Mouse (Mus musculus) midbrain, embryonic 13.5 days (tissue): ENCODE results near the gene Slc25a5. TPM values are rescaled to one million over a fixed set of nuclear protein-coding genes. Genes with fewer than 3 reads are reported as not detected.

Experiments
- ATAC-seq: fragments of 200-750 bp; cut with Nextera tagmentation; 2 replicates; pipeline ENCODE4 v1.8.0; 2017; ENCODE audit warnings: mild to moderate bottlenecking, moderate TSS enrichment, moderate library complexity
- H3K27ac ChIP-seq: fragments of 300-500 bp; sonication (generic); 2 replicates; pipeline ENCODE4 v1.5.1; 2015; ENCODE audit warnings: inconsistent platforms, mild to moderate bottlenecking, moderate library complexity
- H3K27me3 ChIP-seq: fragments of 300-500 bp; sonication (generic); 2 replicates; pipeline ENCODE4 v1.6.1; 2015; ENCODE audit warnings: mild to moderate bottlenecking, inconsistent platforms
- H3K36me3 ChIP-seq: fragments of 300-500 bp; sonication (generic); 2 replicates; pipeline ENCODE4 v1.6.1; 2015; ENCODE audit warnings: mild to moderate bottlenecking, inconsistent platforms
- H3K4me1 ChIP-seq: fragments of 300-500 bp; sonication (generic); replicated peaks from 2 replicates; pipeline ENCODE4 v1.6.1; 2015; ENCODE audit warnings: inconsistent platforms
- H3K4me2 ChIP-seq: fragments of 300-500 bp; sonication (generic); replicated peaks from 2 replicates; pipeline ENCODE4 v1.6.1; 2015; ENCODE audit warnings: moderate library complexity, mild to moderate bottlenecking, inconsistent platforms
- H3K4me3 ChIP-seq: fragments of 300-500 bp; sonication (generic); replicated peaks from 2 replicates; pipeline ENCODE4 v1.5.1; 2015; ENCODE audit warnings: mild to moderate bottlenecking, inconsistent platforms
- H3K9ac ChIP-seq: fragments of 300-500 bp; sonication (generic); replicated peaks from 2 replicates; pipeline ENCODE4 v1.6.1; 2015; ENCODE audit warnings: mild to moderate bottlenecking, inconsistent platforms
- H3K9me3 ChIP-seq: fragments of 300-500 bp; sonication (generic); 2 replicates; pipeline ENCODE4 v1.6.1; 2016; ENCODE audit warnings: mild to moderate bottlenecking, inconsistent platforms
- WGBS: fragments of 180-500 bp; shearing (Covaris S2); methylation state at CpG from one replicate; pipeline ENCODE4 v1.1.7; 2015; 5-methylcytosine and 5-hydroxymethylcytosine counted together
- polyA plus RNA-seq: library from polyadenylated mRNA; unstranded; fragments of >200 nt; fragmentation: Nextera tagmentation; extraction: Ambion mirVana; gene quantifications from 2 replicates; pipeline ENCODE4 v1.2.1, GENCODE M21; 2015

Gene Slc25a5
- polyA plus RNA-seq, 1 experiment from 2014 or later, result 594 TPM

DNA sequence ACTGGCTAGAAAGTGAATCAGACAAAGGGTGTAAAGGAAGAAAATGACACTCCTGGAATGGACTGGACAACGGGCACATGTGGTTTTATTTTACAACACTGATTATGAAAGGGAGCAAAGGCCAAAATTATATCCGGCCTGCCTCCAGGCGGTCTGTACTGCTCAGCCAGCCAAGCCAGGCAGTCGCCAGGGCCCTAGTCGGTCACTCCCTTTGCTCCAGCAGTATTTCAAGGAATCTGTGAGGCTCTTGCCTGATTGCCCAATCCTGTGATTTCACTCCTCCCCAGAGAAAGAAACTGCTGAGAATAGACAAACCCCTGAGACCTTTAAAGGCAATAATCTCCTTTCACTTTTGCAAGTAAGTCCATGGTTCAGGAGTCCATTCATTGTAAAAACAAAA is 8.7 kb downstream of the Slc25a5 start:
- Histone ChIP-seq H3K27ac (no peak overlapping the region), H3K4me1 (peaks cover 6% of the 10 kb centered on the region), H3K9me3 (no peaks in the 10 kb centered on the region), H3K36me3 (no peaks in the 10 kb centered on the region), H3K27me3 (no peaks in the 10 kb centered on the region), H3K4me3 (no peak overlapping the region), H3K9ac (no peak overlapping the region), H3K4me2 (no peak overlapping the region)
- 71% methylated on average over 5 of the region's 5 CpGs for WGBS
- ATAC-seq, result no peak

DNA sequence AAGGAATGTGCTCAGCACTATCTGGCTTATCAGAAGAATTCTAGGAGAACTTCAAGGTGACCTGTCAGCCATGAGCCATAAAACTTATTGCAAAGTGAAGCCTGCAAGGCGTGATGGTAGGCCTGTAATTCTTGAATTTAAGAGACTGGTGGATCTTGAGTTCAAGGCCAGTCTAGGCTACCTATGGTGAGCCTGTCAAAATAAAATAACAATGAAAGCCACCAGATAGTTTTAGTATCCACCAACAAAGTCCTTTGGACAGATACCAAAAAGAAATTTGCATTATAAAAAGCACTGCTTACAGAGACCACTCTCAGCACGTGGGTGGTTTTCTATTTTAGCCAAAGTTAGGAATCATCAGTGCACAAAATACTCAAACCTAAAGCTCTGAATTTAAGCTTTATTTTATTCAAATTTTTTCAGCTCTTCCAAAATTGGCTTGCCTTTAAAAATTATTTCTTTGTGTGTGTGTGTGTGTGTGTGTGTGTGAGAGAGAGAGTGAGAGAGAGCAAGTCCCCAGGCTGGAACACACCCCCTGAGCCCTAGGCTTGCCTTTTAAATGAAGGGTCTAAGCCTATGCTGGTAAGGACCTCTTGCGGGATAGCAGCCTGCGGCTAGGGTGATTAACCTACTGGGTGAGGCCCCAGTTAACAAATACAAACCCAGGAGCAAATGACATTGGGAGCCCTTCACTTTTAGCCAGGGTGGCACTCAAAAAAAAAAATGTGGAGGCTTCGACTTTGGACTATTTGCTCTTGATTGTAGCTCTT is 10.2 kb downstream of the Slc25a5 start:
- no peaks in the 10 kb centered on the region for H3K9me3 ChIP-seq
- H3K4me2 ChIP-seq, result no peak overlapping the region
- H3K36me3 ChIP-seq, result no peaks in the 10 kb centered on the region
- H3K9ac ChIP-seq, result no peak overlapping the region
- 44% methylated on average over 5 of the region's 5 CpGs for WGBS
- no peak for ATAC-seq
- no peak overlapping the region for H3K27ac ChIP-seq
- H3K27me3 ChIP-seq, result no peaks in the 10 kb centered on the region
- peaks cover 6% of the 10 kb centered on the region for H3K4me1 ChIP-seq
- no peak overlapping the region for H3K4me3 ChIP-seq

DNA sequence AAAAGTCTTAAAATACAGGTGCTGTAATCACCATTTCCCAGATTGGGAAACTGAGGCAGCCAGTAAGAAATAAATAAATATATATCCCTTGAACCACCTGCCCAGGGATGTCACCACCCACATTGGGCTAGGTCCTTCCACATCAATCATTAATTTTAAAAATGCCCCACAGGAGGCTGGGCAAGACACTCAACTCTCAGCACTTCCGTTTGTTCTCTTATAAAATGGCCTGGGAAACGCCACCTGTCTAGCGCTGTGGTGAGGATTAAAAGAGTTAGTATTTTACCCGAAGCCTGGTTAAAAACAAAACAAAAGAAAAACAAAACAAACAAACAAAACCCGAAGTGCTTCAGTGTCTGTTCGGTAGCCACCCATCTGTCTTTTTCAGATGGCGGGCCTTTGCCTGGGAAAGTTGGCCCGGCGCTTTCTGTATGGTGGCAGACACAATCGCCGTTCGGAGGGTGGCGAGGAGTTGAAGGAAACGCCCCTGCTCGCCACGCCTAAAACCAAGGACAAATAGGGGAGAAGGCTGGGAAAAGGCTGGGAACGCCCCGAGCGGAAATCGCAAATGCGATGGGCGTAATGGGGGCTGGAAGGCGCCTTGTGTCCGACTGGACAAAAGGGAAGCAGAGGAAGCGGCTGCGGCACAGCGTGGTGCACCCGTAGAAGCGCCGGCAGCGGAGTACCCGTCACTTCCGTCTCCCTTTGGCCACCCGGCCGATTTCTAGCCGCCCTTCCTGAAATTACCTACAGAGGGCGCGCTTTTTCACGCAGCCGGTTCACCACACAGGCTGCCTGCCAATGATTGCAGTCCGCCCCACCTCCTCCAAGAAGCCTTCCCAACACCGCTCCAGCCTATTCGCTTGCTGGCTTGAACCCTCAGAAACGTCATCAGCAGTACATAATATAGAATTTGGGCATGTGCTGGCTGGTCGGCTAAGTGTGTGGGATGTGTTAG is 12.2 kb downstream of the Slc25a5 start:
- H3K9ac ChIP-seq, result peak overlapping the region; percentile 34; the same call in 1 of the 2 replicates
- 15% methylated on average over 45 of the region's 45 CpGs for WGBS
- H3K9me3 ChIP-seq, result no peaks in the 10 kb centered on the region
- ATAC-seq, result peak; percentile 93
- peak overlapping the region; percentile 32 for H3K4me3 ChIP-seq
- H3K27ac ChIP-seq, result peak overlapping the region; percentile 78
- peak overlapping the region; percentile 51 for H3K4me2 ChIP-seq
- no peaks in the 10 kb centered on the region for H3K27me3 ChIP-seq
- peaks cover 6% of the 10 kb centered on the region for H3K4me1 ChIP-seq
- H3K36me3 ChIP-seq, result no peaks in the 10 kb centered on the region

DNA sequence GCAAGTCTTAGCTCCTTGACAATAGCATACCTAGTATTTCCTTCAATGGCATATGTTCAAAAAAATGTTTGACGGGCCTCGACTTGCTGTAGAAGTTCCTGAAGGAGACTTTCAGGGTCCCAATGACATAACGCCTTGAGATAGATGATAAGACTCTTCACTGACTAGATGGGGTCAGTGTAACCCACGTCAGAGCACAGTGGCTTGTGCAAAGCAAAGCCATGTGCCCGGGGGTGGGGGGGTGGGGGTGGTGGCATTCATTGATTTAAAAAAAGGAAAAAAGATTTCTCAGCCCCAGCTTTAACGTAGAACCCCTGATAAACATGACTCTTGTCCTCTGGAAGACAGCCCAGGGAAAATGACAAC is 12.8 kb downstream of the Slc25a5 start:
- H3K4me2 ChIP-seq, result peak overlapping the region; percentile 51
- H3K36me3 ChIP-seq, result no peaks in the 10 kb centered on the region
- peak overlapping the region; percentile 78 for H3K27ac ChIP-seq
- H3K4me3 ChIP-seq, result peak overlapping the region; percentile 32
- H3K27me3 ChIP-seq, result no peaks in the 10 kb centered on the region
- H3K4me1 ChIP-seq, result peaks cover 6% of the 10 kb centered on the region
- no peaks in the 10 kb centered on the region for H3K9me3 ChIP-seq
- no peak overlapping the region for H3K9ac ChIP-seq
- peak; percentile 62 for ATAC-seq
- WGBS, result 79% methylated on average over 6 of the region's 6 CpGs

DNA sequence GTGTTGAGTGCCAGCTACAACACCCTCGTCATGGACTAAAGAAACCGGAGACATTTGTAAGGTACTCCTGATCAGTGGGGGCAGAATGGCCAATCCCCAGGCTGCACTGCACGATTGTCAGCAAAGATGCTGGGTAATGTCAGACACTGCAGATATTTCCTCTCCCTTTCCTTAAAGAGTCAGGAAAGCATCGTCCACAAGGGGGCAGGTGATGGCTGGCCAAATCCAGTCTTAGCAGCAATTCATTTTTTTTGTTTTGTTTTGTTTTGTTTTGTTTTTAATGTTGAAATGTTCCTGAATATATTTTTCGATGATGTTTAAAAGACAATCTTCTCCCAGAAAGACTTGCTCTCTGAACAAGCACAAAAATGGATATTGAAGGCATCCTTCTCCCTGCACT is 15.9 kb downstream of the Slc25a5 start:
- H3K4me3 ChIP-seq, result no peak overlapping the region
- no peaks in the 10 kb centered on the region for H3K27me3 ChIP-seq
- 47% methylated on average over 5 of the region's 5 CpGs for WGBS
- H3K36me3 ChIP-seq, result no peaks in the 10 kb centered on the region
- H3K9ac ChIP-seq, result no peak overlapping the region
- H3K4me2 ChIP-seq, result no peak overlapping the region
- no peak for ATAC-seq
- H3K4me1 ChIP-seq, result peaks cover 9% of the 10 kb centered on the region
- H3K27ac ChIP-seq, result no peak overlapping the region
- H3K9me3 ChIP-seq, result no peaks in the 10 kb centered on the region

DNA sequence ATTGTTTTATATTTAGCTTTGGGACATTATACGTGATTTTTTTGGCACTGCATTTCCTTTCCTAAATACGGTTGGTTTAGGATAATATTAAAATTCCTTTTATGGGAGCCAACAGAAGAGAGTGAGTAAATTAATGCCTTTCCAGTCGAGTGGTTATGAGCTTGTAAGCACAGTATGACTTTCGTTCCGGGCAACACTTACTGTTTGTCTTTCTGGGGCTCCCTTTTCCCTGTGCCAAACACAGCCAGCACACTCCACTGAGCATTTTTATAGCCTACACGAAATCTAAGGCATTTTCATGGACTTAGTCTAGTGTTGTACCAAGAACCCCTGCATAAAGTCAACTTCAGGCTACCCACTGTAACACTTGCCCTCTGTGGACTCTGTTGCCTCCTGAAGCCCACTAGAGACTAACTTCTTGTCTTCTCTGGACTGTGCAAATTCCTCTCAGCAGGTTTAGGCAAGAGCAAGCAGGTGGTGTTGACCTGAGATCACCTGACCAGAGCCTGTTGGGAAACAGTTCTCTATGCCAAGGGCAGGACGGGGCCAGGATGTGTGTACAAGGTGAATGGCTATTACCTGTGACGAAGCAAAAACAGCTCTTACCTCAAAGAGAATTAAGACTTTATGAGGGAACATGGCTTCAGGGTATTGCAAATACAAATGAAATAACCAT is 18.8 kb downstream of the Slc25a5 start:
- H3K27me3 ChIP-seq, result no peaks in the 10 kb centered on the region

DNA sequence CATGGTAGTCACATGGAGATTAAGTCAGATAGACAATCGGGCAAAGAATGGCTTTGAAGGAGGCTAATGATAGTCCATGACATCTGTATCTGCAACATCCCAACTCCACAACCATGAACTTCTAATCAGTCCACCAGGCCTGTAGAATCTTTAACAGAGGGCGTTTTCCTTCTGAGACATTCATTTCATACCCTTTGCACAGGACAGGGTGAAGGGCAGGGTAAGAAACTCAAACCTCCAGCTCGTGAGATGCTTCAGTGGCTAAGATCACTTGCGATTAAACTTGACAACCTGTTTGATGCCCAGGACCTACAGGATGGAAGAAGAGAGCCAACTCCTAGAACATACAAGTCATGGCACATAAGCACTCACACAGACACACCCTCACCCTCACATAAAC is 19.6 kb downstream of the Slc25a5 start:
- 85% methylated on average over 4 of the region's 4 CpGs for WGBS
- ATAC-seq, result no peak

More for the DNA sequence above, 18.8 kb downstream of the Slc25a5 start:
- no peak overlapping the region for H3K4me2 ChIP-seq
- no peak overlapping the region for H3K9ac ChIP-seq
- H3K9me3 ChIP-seq, result no peaks in the 10 kb centered on the region
- H3K27ac ChIP-seq, result no peak overlapping the region
- no peak for ATAC-seq
- H3K36me3 ChIP-seq, result no peaks in the 10 kb centered on the region
- H3K4me3 ChIP-seq, result no peak overlapping the region
- peaks cover 12% of the 10 kb centered on the region for H3K4me1 ChIP-seq
- 82% methylated on average over 8 of the region's 8 CpGs for WGBS

DNA sequence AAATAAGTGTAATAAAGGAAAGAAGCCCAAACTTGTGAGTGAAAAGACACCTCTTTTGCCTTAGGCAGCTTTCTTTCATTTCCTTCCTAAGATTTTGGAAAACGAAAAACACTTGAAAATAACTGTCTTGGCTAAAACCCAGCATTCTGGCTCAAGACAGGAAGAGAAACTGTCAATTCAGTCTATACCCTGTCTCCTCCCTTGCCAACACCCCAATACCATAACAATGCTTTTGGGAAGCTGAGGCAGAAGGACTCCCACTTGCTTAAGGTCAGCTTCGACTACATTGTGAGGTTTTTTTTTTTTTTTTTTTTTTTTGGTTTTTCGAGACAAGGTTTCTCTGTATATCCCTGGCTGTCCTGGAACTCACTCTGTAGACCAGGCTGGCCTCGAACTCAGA is 20.0 kb downstream of the Slc25a5 start:
- 85% methylated on average over 3 of the region's 4 CpGs for WGBS
- H3K4me1 ChIP-seq, result peaks cover 12% of the 10 kb centered on the region
- H3K27ac ChIP-seq, result no peak overlapping the region
- H3K9ac ChIP-seq, result no peak overlapping the region
- no peaks in the 10 kb centered on the region for H3K27me3 ChIP-seq
- H3K9me3 ChIP-seq, result no peaks in the 10 kb centered on the region
- H3K36me3 ChIP-seq, result no peaks in the 10 kb centered on the region
- H3K4me3 ChIP-seq, result no peak overlapping the region
- no peak for ATAC-seq
- H3K4me2 ChIP-seq, result no peak overlapping the region

More for the DNA sequence above, 19.6 kb downstream of the Slc25a5 start:
- H3K27me3 ChIP-seq, result no peaks in the 10 kb centered on the region
- no peak overlapping the region for H3K4me3 ChIP-seq
- H3K4me2 ChIP-seq, result no peak overlapping the region
- H3K9me3 ChIP-seq, result no peaks in the 10 kb centered on the region
- H3K9ac ChIP-seq, result no peak overlapping the region
- no peaks in the 10 kb centered on the region for H3K36me3 ChIP-seq
- no peak overlapping the region for H3K27ac ChIP-seq
- peaks cover 12% of the 10 kb centered on the region for H3K4me1 ChIP-seq

DNA sequence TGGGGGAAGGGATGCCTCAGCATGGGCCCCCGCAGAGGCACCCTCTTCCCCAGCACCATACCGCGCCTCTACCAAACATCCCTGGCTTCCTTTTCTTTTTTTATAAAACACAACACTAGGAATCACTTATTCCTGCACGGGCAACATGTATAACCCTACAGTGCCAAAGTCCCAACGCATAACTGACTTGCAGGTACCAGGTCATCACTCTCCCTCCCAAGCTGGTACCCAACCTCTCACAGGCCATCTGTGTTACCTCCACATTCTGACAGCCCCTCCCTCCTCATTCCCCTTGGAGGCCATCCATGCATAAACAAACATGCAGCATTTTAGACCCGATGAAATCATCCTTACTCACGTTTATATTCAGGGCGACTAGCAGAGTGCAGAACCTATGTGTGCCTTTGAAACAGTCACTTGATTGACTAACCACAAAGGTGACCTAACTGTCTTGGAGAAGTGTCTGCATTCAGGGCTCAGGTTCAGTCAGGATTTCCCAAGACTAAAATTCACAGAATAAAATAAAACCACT is 21.0 kb downstream of the Slc25a5 start:
- 30% methylated on average over 8 of the region's 8 CpGs for WGBS
- Histone ChIP-seq H3K4me3 (peak overlapping the region; percentile 14), H3K27ac (peak overlapping the region; percentile 86), H3K4me2 (peak overlapping the region; percentile 38), H3K4me1 (peaks cover 12% of the 10 kb centered on the region), H3K9ac (no peak overlapping the region), H3K36me3 (no peaks in the 10 kb centered on the region), H3K9me3 (no peaks in the 10 kb centered on the region), H3K27me3 (no peaks in the 10 kb centered on the region)
- ATAC-seq, result peak; percentile 46

DNA sequence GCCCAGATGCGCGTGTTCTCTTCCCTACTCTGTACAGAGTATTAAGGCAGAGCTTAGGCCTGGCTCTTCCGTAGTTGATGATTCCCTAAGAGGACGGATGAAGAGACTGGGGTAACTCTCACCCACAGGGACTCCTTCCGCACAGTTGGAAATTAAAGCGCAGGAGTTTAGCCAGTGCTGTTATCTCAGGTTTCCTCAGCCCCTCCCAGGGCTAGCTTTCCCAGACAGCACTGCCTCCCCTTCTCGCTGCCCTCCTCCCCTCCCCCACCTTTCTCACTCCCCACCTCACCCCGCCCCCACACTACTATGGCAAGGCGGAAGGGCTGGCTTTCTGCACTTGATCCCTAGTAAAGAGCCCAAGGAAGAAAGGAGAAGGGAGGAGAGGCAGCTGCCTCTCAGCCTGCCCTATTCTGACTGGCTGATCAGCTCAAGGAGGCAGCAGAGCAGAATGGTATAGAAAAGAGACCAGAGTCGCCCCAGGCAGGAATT is 21.5 kb downstream of the Slc25a5 start:
- Histone ChIP-seq H3K4me3 (peak overlapping the region; percentile 14), H3K36me3 (no peaks in the 10 kb centered on the region), H3K9ac (no peak overlapping the region), H3K4me2 (peak overlapping the region; percentile 38), H3K27ac (peak overlapping the region; percentile 86), H3K4me1 (peaks cover 12% of the 10 kb centered on the region), H3K27me3 (no peaks in the 10 kb centered on the region), H3K9me3 (no peaks in the 10 kb centered on the region)
- WGBS, result 20% methylated on average over 10 of the region's 10 CpGs
- ATAC-seq, result peak; percentile 94

DNA sequence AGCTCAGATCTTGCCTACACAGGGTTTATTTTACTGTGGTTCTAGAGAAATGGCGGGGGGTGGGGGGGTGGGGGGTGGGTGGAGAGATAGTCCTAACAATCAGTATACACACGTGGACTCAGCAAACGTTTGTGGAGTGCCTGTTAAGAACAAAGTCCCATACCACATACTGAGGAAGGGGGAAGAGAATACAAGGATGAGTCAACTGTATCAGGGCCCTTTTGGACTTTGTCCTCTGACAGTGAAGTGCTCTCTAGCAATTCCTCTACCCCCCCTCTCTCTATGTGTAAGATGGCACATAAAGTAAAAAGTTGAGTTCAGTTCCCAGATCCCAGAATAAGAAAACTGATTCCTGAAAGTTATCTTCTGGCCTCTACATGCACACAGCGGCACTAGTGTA is 24.1 kb downstream of the Slc25a5 start:
- no peak for ATAC-seq
- Histone ChIP-seq H3K4me2 (no peak overlapping the region), H3K4me1 (peaks cover 12% of the 10 kb centered on the region), H3K27ac (no peak overlapping the region), H3K9ac (no peak overlapping the region), H3K27me3 (no peaks in the 10 kb centered on the region), H3K4me3 (no peak overlapping the region), H3K9me3 (no peaks in the 10 kb centered on the region), H3K36me3 (no peaks in the 10 kb centered on the region)
- 60% methylated on average over 4 of the region's 4 CpGs for WGBS
